Mouse (Mus musculus) inflammation-experienced regulatory T-cells (primary cell): ENCODE data around the gene Slc6a4. TPM values are rescaled to one million over a fixed set of nuclear protein-coding genes. Genes with fewer than 3 reads are reported as not detected.

Source experiments
- polyA plus RNA-seq, 2 experiments: library from polyadenylated mRNA; unstranded; fragments of 100-300 nt; shearing (Covaris generic); gene quantifications; one replicate each; pipeline ENCODE4 v1.2.1; 2017

The Slc6a4 gene
- polyA plus RNA-seq, result 1 to 10 TPM in 1 of 2 experiments, under 1 TPM in 1; 0.64 to 2.6 TPM

GRCm38 (mm10) chr11:76997916-76998704 lies at the start of gene Slc6a4:
Gene Slc6a4, plus strand, starts transcription at chr11:76998603.

GRCm38 (mm10) chr11:77078273-77079134 lies 80.1 kb downstream of the Slc6a4 start, which contains the start of gene Nsrp1:
Gene Nsrp1, minus strand, starts transcription at chr11:77078435.

Other genes starting within 250 kb of the Slc6a4 start
- gene Gosr1, start 235.0 kb upstream of the Slc6a4 start, polyA plus RNA-seq, result 10 to 100 TPM; 49.8 to 50.3 TPM
- gene Cpd, start 151.6 kb upstream of the Slc6a4 start, polyA plus RNA-seq, result 10 to 100 TPM in 1 of 2 experiments, 1 to 10 TPM in 1; 5.0 to 11.7 TPM
- under 1 TPM in 1 of 2 experiments, not detected in 1; 0.39 TPM for gene Tmigd1, start 96.4 kb upstream of the Slc6a4 start, polyA plus RNA-seq
- 10 to 100 TPM; 58.3 to 66.2 TPM for gene Blmh, start 73.8 kb upstream of the Slc6a4 start, polyA plus RNA-seq
- gene Nsrp1, start 79.8 kb downstream of the Slc6a4 start, polyA plus RNA-seq, result 10 to 100 TPM; 37.9 to 42.1 TPM
- 1 to 10 TPM in 1 of 2 experiments, under 1 TPM in 1; 0.54 to 1.3 TPM for gene Efcab5, start 190.4 kb downstream of the Slc6a4 start, polyA plus RNA-seq
- gene Ssh2, start 217.7 kb downstream of the Slc6a4 start, polyA plus RNA-seq, result 100 to 1,000 TPM; 101 to 111 TPM